Mouse (Mus musculus) liver, embryonic 14.5 days (tissue): Measurements from ENCODE around the gene A530016L24Rik.

ENCODE experiments used
- CTCF ChIP-seq: IDR thresholded peaks from 2 replicates; pipeline ENCODE4 v1.5.1; 2016; ENCODE audit warnings: antibody characterized with exemption, low read depth, control low read depth
- EP300 ChIP-seq: IDR thresholded peaks from 2 replicates; pipeline ENCODE4 v1.6.1; 2016; ENCODE audit warnings: antibody characterized with exemption, low read depth

DNA sequence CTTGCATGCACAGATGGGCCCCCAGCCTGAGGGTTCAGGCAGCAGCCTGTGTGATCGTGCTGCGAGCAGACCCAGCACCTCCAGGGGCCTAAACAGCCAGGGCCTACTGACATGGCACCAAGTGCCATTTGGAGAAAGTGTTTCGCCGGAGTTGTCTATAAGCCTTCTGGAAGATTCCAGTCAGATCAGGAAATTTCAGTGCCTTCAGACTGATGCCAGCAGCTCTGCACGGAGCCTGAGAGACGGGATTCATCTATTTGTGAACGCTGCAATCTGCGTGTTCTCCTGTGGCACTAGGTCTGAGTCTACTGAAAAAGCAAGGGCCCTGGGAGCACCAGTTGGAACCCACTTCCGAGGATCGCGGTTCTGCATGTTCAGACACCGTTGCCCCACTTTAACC is 51.1 kb downstream of the A530016L24Rik start:
- TF ChIP-seq EP300 (no peak), CTCF (no peak)
